Mouse (Mus musculus) bone marrow, adult 2 months (tissue): ENCODE measurements around the gene Hist2h3b.

Experiments
- CTCF ChIP-seq: fragments of 200-500 bp; IDR thresholded peaks from 2 replicates; pipeline ENCODE4 v1.5.1; 2011; ENCODE audit warnings: low read length, control low read depth; ENCODE audit not compliant: control insufficient read depth, insufficient read depth
- POLR2A ChIP-seq: fragments of 200-500 bp; IDR thresholded peaks from 2 replicates; pipeline ENCODE4 v1.6.1; 2011; ENCODE audit warnings: low read depth, mild to moderate bottlenecking, control low read depth, low read length, borderline replicate concordance; ENCODE audit not compliant: control insufficient read depth

- no peak for TF ChIP-seq CTCF
- no peak for TF ChIP-seq POLR2A
These were observed 4.7 kb upstream of the Hist2h3b start for GRCm38 (mm10) chr3:96263558-96264403.
